Mouse (Mus musculus) liver, postnatal 0 days (tissue): Measurements from ENCODE around the gene Syt13.

Experiments
- CTCF ChIP-seq: sonication (generic); IDR thresholded peaks from 2 replicates; pipeline ENCODE4 v1.5.1; 2016; ENCODE audit warnings: antibody characterized with exemption, low read depth
- EP300 ChIP-seq: IDR thresholded peaks from 2 replicates; pipeline ENCODE4 v1.6.1; 2016; ENCODE audit warnings: antibody characterized with exemption, low read depth, mild to moderate bottlenecking

GRCm38 (mm10) chr2:92975031-92975790 lies 60.3 kb downstream of the Syt13 start:
- TF ChIP-seq CTCF (no peak), EP300 (no peak)
